Mouse (Mus musculus) forebrain, embryonic 15.5 days (tissue): ENCODE data around the gene Kif1a. TPM values are rescaled to one million over a fixed set of nuclear protein-coding genes. Genes with fewer than 3 reads are reported as not detected.

Experiments used
- ATAC-seq: fragments of 200-750 bp; cut with Nextera tagmentation; replicated peaks from 2 replicates; pipeline ENCODE4 v1.8.0; 2017; ENCODE audit warnings: mild to moderate bottlenecking, moderate TSS enrichment, moderate library complexity
- H3K27ac ChIP-seq: fragments of 300-500 bp; sonication (generic); replicated peaks from 2 replicates; pipeline ENCODE4 v1.5.1; 2015; ENCODE audit warnings: mild to moderate bottlenecking, inconsistent platforms
- H3K27me3 ChIP-seq: fragments of 300-500 bp; sonication (generic); 2 replicates; pipeline ENCODE4 v1.6.1; 2015; ENCODE audit warnings: inconsistent platforms
- H3K36me3 ChIP-seq: fragments of 300-500 bp; sonication (generic); 2 replicates; pipeline ENCODE4 v1.6.1; 2015; ENCODE audit warnings: mild to moderate bottlenecking, inconsistent platforms
- H3K4me1 ChIP-seq: fragments of 300-500 bp; sonication (generic); 2 replicates; pipeline ENCODE4 v1.6.1; 2015; ENCODE audit warnings: inconsistent platforms
- H3K4me2 ChIP-seq: fragments of 300-500 bp; sonication (generic); replicated peaks from 2 replicates; pipeline ENCODE4 v1.6.1; 2015; ENCODE audit warnings: mild to moderate bottlenecking, inconsistent platforms
- H3K4me3 ChIP-seq: fragments of 300-500 bp; sonication (generic); 2 replicates; pipeline ENCODE4 v1.5.1; 2015; ENCODE audit warnings: mild to moderate bottlenecking, inconsistent platforms
- H3K9ac ChIP-seq: fragments of 300-500 bp; sonication (generic); replicated peaks from 2 replicates; pipeline ENCODE4 v1.6.1; 2015; ENCODE audit warnings: mild to moderate bottlenecking, inconsistent platforms
- H3K9me3 ChIP-seq: fragments of 300-500 bp; sonication (generic); 2 replicates; pipeline ENCODE4 v1.6.1; 2016; ENCODE audit warnings: inconsistent platforms
- WGBS: fragments of 180-500 bp; shearing (Covaris S2); methylation state at CpG from one replicate; pipeline ENCODE4 v1.1.7; 2015; ENCODE audit warnings: mixed read lengths; 5-methylcytosine and 5-hydroxymethylcytosine counted together
- polyA plus RNA-seq: library from polyadenylated mRNA; unstranded; fragments of >200 nt; fragmentation: Nextera tagmentation; extraction: Ambion mirVana; gene quantifications from 2 replicates; pipeline ENCODE4 v1.2.1, GENCODE M21; 2015

Gene Kif1a
- polyA plus RNA-seq, 1 experiment from 2014 or later = 336 TPM

GRCm38 (mm10) chr1:93083420-93084285 lies 18.1 kb downstream of the Kif1a start:
- Histone ChIP-seq H3K36me3 (peaks cover 36% of the 10 kb centered on the region), H3K27ac (peak overlapping the region; percentile 55)

GRCm38 (mm10) chr1:93082121-93082520 lies 19.6 kb downstream of the Kif1a start:
- no peak overlapping the region for H3K4me3 ChIP-seq
- H3K9me3 ChIP-seq = no peaks in the 10 kb centered on the region
- ATAC-seq = no peak
- peaks cover 53% of the 10 kb centered on the region for H3K4me1 ChIP-seq
- H3K36me3 ChIP-seq = peaks cover 41% of the 10 kb centered on the region
- 72% methylated on average over 8 of the region's 8 CpGs for WGBS
- H3K9ac ChIP-seq = no peak overlapping the region
- H3K4me2 ChIP-seq = no peak overlapping the region
- H3K27me3 ChIP-seq = no peaks in the 10 kb centered on the region
- H3K27ac ChIP-seq = no peak overlapping the region

More at GRCm38 (mm10) chr1:93083420-93084285, 18.1 kb downstream of the Kif1a start:
- Histone ChIP-seq H3K27me3 (no peaks in the 10 kb centered on the region), H3K4me1 (peaks cover 53% of the 10 kb centered on the region), H3K9me3 (no peaks in the 10 kb centered on the region), H3K4me2 (no peak overlapping the region), H3K9ac (no peak overlapping the region), H3K4me3 (no peak overlapping the region)
- WGBS = 61% methylated on average over 12 of the region's 12 CpGs
- no peak for ATAC-seq

- Histone ChIP-seq H3K4me1 (peaks cover 53% of the 10 kb centered on the region), H3K9ac (no peak overlapping the region), H3K36me3 (peaks cover 48% of the 10 kb centered on the region), H3K4me2 (no peak overlapping the region), H3K9me3 (no peaks in the 10 kb centered on the region), H3K27me3 (no peaks in the 10 kb centered on the region), H3K27ac (no peak overlapping the region), H3K4me3 (no peak overlapping the region)
- ATAC-seq = no peak
- WGBS = 69% methylated on average over 3 of the region's 3 CpGs
These were observed 20.7 kb downstream of the Kif1a start for GRCm38 (mm10) chr1:93080930-93081589.

GRCm38 (mm10) chr1:93079602-93080001 lies 22.1 kb downstream of the Kif1a start:
- 9% methylated on average over 3 of the region's 3 CpGs for WGBS
- H3K27me3 ChIP-seq = no peaks in the 10 kb centered on the region
- no peaks in the 10 kb centered on the region for H3K9me3 ChIP-seq
- H3K36me3 ChIP-seq = peaks cover 63% of the 10 kb centered on the region
- no peak overlapping the region for H3K4me3 ChIP-seq
- peak overlapping the region; percentile 73 for H3K27ac ChIP-seq
- H3K9ac ChIP-seq = no peak overlapping the region
- peak; percentile 78 for ATAC-seq
- H3K4me1 ChIP-seq = peaks cover 41% of the 10 kb centered on the region
- no peak overlapping the region for H3K4me2 ChIP-seq

GRCm38 (mm10) chr1:93072279-93072865 lies 29.4 kb downstream of the Kif1a start:
- Histone ChIP-seq H3K4me1 (peaks cover 24% of the 10 kb centered on the region), H3K4me3 (no peak overlapping the region), H3K27ac (peak overlapping the region; percentile 60), H3K4me2 (no peak overlapping the region), H3K36me3 (peaks cover 78% of the 10 kb centered on the region), H3K9me3 (no peaks in the 10 kb centered on the region), H3K27me3 (no peaks in the 10 kb centered on the region), H3K9ac (no peak overlapping the region)
- WGBS = 61% methylated on average over 2 of the region's 2 CpGs
- 0 out of 2 replicates have a peak, but pooled peaks have one; percentile 8 for ATAC-seq

GRCm38 (mm10) chr1:93071487-93071971 lies 30.2 kb downstream of the Kif1a start:
- 39% methylated on average over 18 of the region's 18 CpGs for WGBS
- peak; percentile 82 for ATAC-seq
- H3K4me2 ChIP-seq = 0 out of 2 replicates have a peak overlapping the region, but pooled peaks have one; percentile 5

GRCm38 (mm10) chr1:93070881-93071280 lies 30.9 kb downstream of the Kif1a start:
- no peaks in the 10 kb centered on the region for H3K9me3 ChIP-seq

More at GRCm38 (mm10) chr1:93071487-93071971, 30.2 kb downstream of the Kif1a start:
- H3K36me3 ChIP-seq = peaks cover 78% of the 10 kb centered on the region
- H3K4me3 ChIP-seq = no peak overlapping the region
- peak overlapping the region; percentile 60 for H3K27ac ChIP-seq
- H3K9ac ChIP-seq = no peak overlapping the region
- no peaks in the 10 kb centered on the region for H3K27me3 ChIP-seq
- H3K9me3 ChIP-seq = no peaks in the 10 kb centered on the region
- peaks cover 24% of the 10 kb centered on the region for H3K4me1 ChIP-seq

GRCm38 (mm10) chr1:93068553-93068952 lies 33.2 kb downstream of the Kif1a start:
- H3K4me3 ChIP-seq = no peak overlapping the region
- H3K9ac ChIP-seq = no peak overlapping the region
- H3K36me3 ChIP-seq = peaks cover 78% of the 10 kb centered on the region
- 64% methylated on average over 1 of the region's 1 CpGs for whole genome bisulfite sequencing
- H3K4me2 ChIP-seq = no peak overlapping the region
- no peak overlapping the region for H3K27ac ChIP-seq
- H3K27me3 ChIP-seq = no peaks in the 10 kb centered on the region
- no peak for ATAC-seq
- no peaks in the 10 kb centered on the region for H3K9me3 ChIP-seq
- H3K4me1 ChIP-seq = peaks cover 27% of the 10 kb centered on the region

More at GRCm38 (mm10) chr1:93070881-93071280, 30.9 kb downstream of the Kif1a start:
- Histone ChIP-seq H3K27me3 (no peaks in the 10 kb centered on the region), H3K9ac (no peak overlapping the region), H3K4me3 (no peak overlapping the region), H3K36me3 (peaks cover 78% of the 10 kb centered on the region), H3K27ac (peak overlapping the region; percentile 60), H3K4me1 (peaks cover 24% of the 10 kb centered on the region), H3K4me2 (no peak overlapping the region)
- ATAC-seq = peak; percentile 48
- WGBS = 56% methylated on average over 5 of the region's 5 CpGs

- H3K27me3 ChIP-seq = no peaks in the 10 kb centered on the region
- H3K9ac ChIP-seq = no peak overlapping the region
- H3K4me3 ChIP-seq = no peak overlapping the region
- H3K4me1 ChIP-seq = peaks cover 6% of the 10 kb centered on the region
- no peak overlapping the region for H3K27ac ChIP-seq
- H3K36me3 ChIP-seq = peaks cover 86% of the 10 kb centered on the region
- no peak overlapping the region for H3K4me2 ChIP-seq
- 88% methylated on average over 6 of the region's 6 CpGs for WGBS
- no peak for ATAC-seq
- H3K9me3 ChIP-seq = no peaks in the 10 kb centered on the region
These were observed 36.1 kb downstream of the Kif1a start for GRCm38 (mm10) chr1:93065654-93066053.

- Histone ChIP-seq H3K9me3 (no peaks in the 10 kb centered on the region), H3K9ac (no peak overlapping the region), H3K4me2 (no peak overlapping the region), H3K36me3 (peaks cover 96% of the 10 kb centered on the region), H3K4me1 (peaks cover 3% of the 10 kb centered on the region), H3K27me3 (no peaks in the 10 kb centered on the region), H3K27ac (0 out of 2 replicates have a peak overlapping the region, but pooled peaks have one; percentile 8), H3K4me3 (no peak overlapping the region)
- 0 out of 2 replicates have a peak, but pooled peaks have one; percentile 11 for ATAC-seq
- 65% methylated on average over 5 of the region's 5 CpGs for WGBS
These were observed 38.1 kb downstream of the Kif1a start for GRCm38 (mm10) chr1:93063694-93064093.

- H3K4me3 ChIP-seq = no peak overlapping the region
- no peak overlapping the region for H3K27ac ChIP-seq
- H3K27me3 ChIP-seq = no peaks in the 10 kb centered on the region
- no peak overlapping the region for H3K9ac ChIP-seq
- WGBS = 78% methylated on average over 16 of the region's 23 CpGs
- H3K9me3 ChIP-seq = no peaks in the 10 kb centered on the region
- H3K36me3 ChIP-seq = peaks cover 83% of the 10 kb centered on the region
- H3K4me1 ChIP-seq = no peaks in the 10 kb centered on the region
- ATAC-seq = no peak
- H3K4me2 ChIP-seq = no peak overlapping the region
These were observed 50.5 kb downstream of the Kif1a start for GRCm38 (mm10) chr1:93051124-93051833.
